Mouse (Mus musculus): Measurements from ENCODE around the gene Astn2.

GRCm38 (mm10) chr4:66170787-66171186 lies 233.6 kb downstream of the Astn2 start:
- no peak for TF ChIP-seq USF1 (IDR thresholded peaks at IDR 0.05; ENCODE audit: low read depth)
- no peak for TF ChIP-seq CTCF (IDR thresholded peaks at IDR 0.05; ENCODE audit: control insufficient read depth, insufficient read depth, insufficient read length)
- no peak for TF ChIP-seq FOSL1 (IDR thresholded peaks at IDR 0.05; ENCODE audit: insufficient read depth, low read length, poor library complexity, severe bottlenecking)
